Mouse (Mus musculus) kidney, adult 8-10 months (tissue): ENCODE measurements around the gene Mcm7.

ENCODE experiments used
- DNase-seq, 2 experiments: peaks; one replicate each; pipeline ENCODE4 v3.0.0; 2022

Mcm7 gene

GRCm38 (mm10) chr5:138154390-138154789 is 17.8 kb downstream of the Mcm7 start:
- DNase-seq, result no peak

GRCm38 (mm10) chr5:138138585-138138984 is 33.6 kb downstream of the Mcm7 start:
- DNase-seq, result no peak

- peak; percentile 45 to 50 for DNase-seq
These were observed 34.2 kb downstream of the Mcm7 start for GRCm38 (mm10) chr5:138137935-138138549.

- DNase-seq, result no peak
These were observed 35.0 kb downstream of the Mcm7 start for GRCm38 (mm10) chr5:138137257-138137656.

GRCm38 (mm10) chr5:138132425-138133064 is 39.7 kb downstream of the Mcm7 start:
- peak; percentile 56 to 69 for DNase-seq

- DNase-seq, result no peak
These were observed 54.2 kb downstream of the Mcm7 start for GRCm38 (mm10) chr5:138118041-138118440.

- no peak for DNase-seq
These were observed 54.8 kb downstream of the Mcm7 start for GRCm38 (mm10) chr5:138117199-138118015.

GRCm38 (mm10) chr5:138116255-138117198 is 55.7 kb downstream of the Mcm7 start, which contains the start of gene Zscan21:
Gene Zscan21, plus strand, starts transcription at chr5:138116903.
- peak; percentile 84 to 89 for DNase-seq
